Mouse (Mus musculus) MEL (cell line): Measurements from ENCODE around the gene Acrv1. TPM values are rescaled to one million over a fixed set of nuclear protein-coding genes. Genes with fewer than 3 reads are reported as not detected.
"Not testable (repeated sequence)": the region's sequence is repeated elsewhere in the genome, so short reads cannot be mapped to it uniquely, and the experiment has no call there.

Experiments used
- DNase-seq: peaks from one replicate; pipeline ENCODE4 v3.0.0; 2011; ENCODE audit warnings: low read depth, low spot score
- H3K27ac ChIP-seq: 2 replicates; pipeline ENCODE4 v1.5.1; 2012; ENCODE audit warnings: low read depth, mild to moderate bottlenecking, control low read depth, low read length, moderate library complexity; ENCODE audit not compliant: control insufficient read depth
- H3K27me3 ChIP-seq, 2 experiments: fragments of 150-350 bp in 1 of 2; sonication (generic) in 1 of 2; 2 replicates each; pipeline ENCODE4 v1.6.1; 2012; ENCODE audit warnings: low read length in 2 of 2, mild to moderate bottlenecking in 2 of 2, improper control_type of control experiment in 1 of 2, moderate library complexity in 1 of 2; ENCODE audit not compliant: insufficient read depth in 2 of 2, control insufficient read depth in 1 of 2
- H3K36me3 ChIP-seq, 2 experiments: 2 replicates each; pipeline ENCODE4 v1.6.1; 2012 to 2014; ENCODE audit warnings: low read length in 2 of 2, improper control_type of control experiment in 1 of 2, inconsistent platforms in 1 of 2, mild to moderate bottlenecking in 1 of 2; ENCODE audit not compliant: insufficient read depth in 2 of 2, control insufficient read depth in 1 of 2
- H3K4me1 ChIP-seq, 2 experiments: fragments of 150-350 bp in 1 of 2; sonication (generic) in 1 of 2; 2 replicates each; pipeline ENCODE4 v1.6.1; 2012; ENCODE audit warnings: low read length in 2 of 2, improper control_type of control experiment in 1 of 2, mild to moderate bottlenecking in 1 of 2; ENCODE audit not compliant: insufficient read depth in 2 of 2, control insufficient read depth in 1 of 2
- H3K4me3 ChIP-seq, 2 experiments: fragments of 150-350 bp in 1 of 2; sonication (generic) in 1 of 2; 2 replicates each; pipeline ENCODE4 v1.5.1; 2012; ENCODE audit warnings: low read depth in 2 of 2, low read length in 2 of 2, mild to moderate bottlenecking in 2 of 2, moderate library complexity in 2 of 2, control low read depth in 1 of 2, improper control_type of control experiment in 1 of 2; ENCODE audit not compliant: control insufficient read depth in 1 of 2, insufficient read depth in 1 of 2
- H3K79me2 ChIP-seq: 2 replicates; pipeline ENCODE4 v1.6.1; 2012; ENCODE audit warnings: mild to moderate bottlenecking, low read length, moderate library complexity; ENCODE audit not compliant: control insufficient read depth, poor library complexity, insufficient read depth
- H3K9ac ChIP-seq: 2 replicates; pipeline ENCODE4 v1.6.1; 2012; ENCODE audit warnings: low read depth, mild to moderate bottlenecking, control low read depth, low read length, moderate library complexity; ENCODE audit not compliant: control insufficient read depth, poor library complexity, severe bottlenecking
- H3K9me3 ChIP-seq: fragments of 150-350 bp; sonication (generic); replicated peaks from 2 replicates; pipeline ENCODE4 v1.6.1; 2012; ENCODE audit warnings: mild to moderate bottlenecking, low read length, improper control_type of control experiment, moderate library complexity; ENCODE audit not compliant: insufficient read depth
- E2F4 ChIP-seq: IDR thresholded peaks from 2 replicates; pipeline ENCODE4 v1.6.1; 2011; ENCODE audit warnings: low read depth, low read length, improper control_type of control experiment, borderline replicate concordance
- EP300 ChIP-seq, 2 experiments: IDR thresholded peaks; 2 replicates each; pipeline ENCODE4 v1.6.1; 2011; ENCODE audit warnings: improper control_type of control experiment in 2 of 2, low read length in 2 of 2, low read depth in 1 of 2, mild to moderate bottlenecking in 1 of 2
- ETS1 ChIP-seq: IDR thresholded peaks from 2 replicates; pipeline ENCODE4 v1.6.1; 2012; ENCODE audit warnings: low read depth, mild to moderate bottlenecking, inconsistent platforms, low read length, improper control_type of control experiment, moderate library complexity
- GATA1 ChIP-seq: IDR thresholded peaks from 2 replicates; pipeline ENCODE4 v1.6.1; 2011; ENCODE audit warnings: low read depth, low read length, improper control_type of control experiment
- KAT2A ChIP-seq: conservative IDR thresholded peaks from 2 replicates; pipeline ENCODE4 v1.6.1; 2012; ENCODE audit warnings: low read depth, low read length, improper control_type of control experiment, inconsistent platforms
- MAZ ChIP-seq: IDR thresholded peaks from 2 replicates; pipeline ENCODE4 v1.6.1; 2012; ENCODE audit warnings: low read depth, mild to moderate bottlenecking, inconsistent platforms, low read length, improper control_type of control experiment
- MYB ChIP-seq: IDR thresholded peaks from 2 replicates; pipeline ENCODE4 v1.6.1; 2011; ENCODE audit warnings: mild to moderate bottlenecking, low read depth, low read length, improper control_type of control experiment
- POLR2AphosphoS2 ChIP-seq: IDR thresholded peaks from 2 replicates; pipeline ENCODE4 v1.6.1; 2011; ENCODE audit warnings: low read length, improper control_type of control experiment
- TAL1 ChIP-seq: IDR thresholded peaks from 2 replicates; pipeline ENCODE4 v1.6.1; 2012; ENCODE audit warnings: mild to moderate bottlenecking, inconsistent platforms, low read length, moderate library complexity, mixed read lengths
- TCF12 ChIP-seq: IDR thresholded peaks from 2 replicates; pipeline ENCODE4 v1.6.1; 2014; ENCODE audit warnings: low read depth, mild to moderate bottlenecking, inconsistent platforms, low read length, improper control_type of control experiment, moderate library complexity
- USF2 ChIP-seq, 2 experiments: IDR thresholded peaks; 2 replicates each; pipeline ENCODE4 v1.6.1; 2011 to 2012; ENCODE audit warnings: improper control_type of control experiment in 2 of 2, low read length in 2 of 2, borderline replicate concordance in 1 of 2, inconsistent platforms in 1 of 2, low read depth in 1 of 2, mild to moderate bottlenecking in 1 of 2; ENCODE audit not compliant: insufficient read depth in 1 of 2
- polyA plus RNA-seq, 2 experiments: library from polyadenylated mRNA; stranded (reverse) in 1 of 2; unstranded in 1 of 2; fragments of >175 nt in 1 of 2; fragments of >200 nt in 1 of 2; gene quantifications; 2 replicates each; pipeline versions ENCODE4 v1.2.1 to v1.2.4; 2012; ENCODE audit warnings: low replicate concordance in 2 of 2, low read depth in 1 of 2; ENCODE audit not compliant: insufficient read length in 2 of 2, insufficient read depth in 1 of 2, missing spikeins in 1 of 2
- total RNA-seq: library from RNA; depleted of rRNA; stranded (reverse); fragments of 300-350 nt; gene quantifications from 2 replicates; pipeline ENCODE4 v1.2.3, GENCODE M21; 2012; rRNA removed

Acrv1 gene
- not detected in 2 replicates for total RNA-seq
- under 1 TPM in 1 of 2 experiments, not detected in 1; 0.18 TPM for polyA plus RNA-seq

GRCm38 (mm10) chr9:36692920-36693319 is at the start of gene Acrv1:
Acrv1 (plus strand) TSS chr9:36693220.
- no peak within 1 kb of the TSS for H3K27ac ChIP-seq
- no peaks in the 10 kb centered on the region for H3K27me3 ChIP-seq
- no peaks in the 10 kb centered on the region for H3K9me3 ChIP-seq
- no peaks in the 10 kb centered on the region for H3K4me1 ChIP-seq
- H3K36me3 ChIP-seq = no peaks in the 10 kb centered on the region
- TF ChIP-seq MAZ (no peak), KAT2A (no peak), MYB (no peak)
- DNase-seq = no peak
- no peak within 1 kb of the TSS for H3K9ac ChIP-seq
- H3K79me2 ChIP-seq = no peaks in the 10 kb centered on the region
- H3K4me3 ChIP-seq = no peak within 1 kb of the TSS

GRCm38 (mm10) chr9:36643276-36643675 is 49.7 kb upstream of the Acrv1 start, which contains the start of gene A630095E13Rik:
A630095E13Rik (minus strand) TSS chr9:36643376.
- not testable (repeated sequence) for H3K9ac ChIP-seq, H3K4me1 ChIP-seq, H3K9me3 ChIP-seq, H3K27ac ChIP-seq, DNase-seq, H3K27me3 ChIP-seq, H3K79me2 ChIP-seq, H3K4me3 ChIP-seq, H3K36me3 ChIP-seq

- Histone ChIP-seq H3K36me3 (peaks cover 0 to 9% of the 10 kb centered on the region in 2 experiments; a peak in 2 of 4 replicates), H3K27ac (no peak overlapping the region), H3K9ac (no peak overlapping the region), H3K4me1 (peaks cover 0 to 8% of the 10 kb centered on the region in 2 experiments; a peak in 2 of 4 replicates), H3K27me3 (no peaks in the 10 kb centered on the region), H3K9me3 (no peaks in the 10 kb centered on the region)
- DNase-seq = peak; percentile 59
- TF ChIP-seq EP300 (IDR thresholded peaks at IDR 0.05; ENCODE audit: low read depth in 1 of 2, low read length in 2 of 2) (peak in 1 of 2 experiments; percentile 51; a peak in 1 of 4 replicates), ETS1 (no peak; the same call in 1 of the 2 replicates), TCF12 (peak; percentile 52; the same call in 1 of the 2 replicates), POLR2AphosphoS2 (no peak), E2F4 (no peak), TAL1 (peak; percentile 62), GATA1 (peak; percentile 59), USF2 (IDR thresholded peaks at IDR 0.05; ENCODE audit: borderline replicate concordance in 1 of 2, insufficient read depth in 1 of 2, low read depth in 1 of 2, low read length in 2 of 2) (no peak)
- TF ChIP-seq, all 39 proteins: peak for 4
- Histone ChIP-seq H3K79me2 (no peaks in the 10 kb centered on the region), H3K4me3 (no peak overlapping the region)
Measured at GRCm38 (mm10) chr9:36681424-36681823, 11.6 kb upstream of the Acrv1 start.
